Mouse (Mus musculus) kidney, adult 8-10 months (tissue): ENCODE measurements at regions not wholly inside any gene's neighbourhood (a gene's known extent, or its start where the extent isn't known, plus 50 kb on each side); places are given as distances from the start of the nearest gene placed in this dataset.
A peak's percentile ranks its signal among the peaks of the same experiment; 100 is the strongest.

ENCODE experiments used
- DNase-seq, 2 experiments: peaks; one replicate each; pipeline ENCODE4 v3.0.0; 2022

GRCm38 (mm10) chr5:132884130-132884529, 341.0 kb upstream of the Auts2 start:
- DNase-seq, result no peak

- no peak for DNase-seq
These were observed 339.1 kb upstream of the Auts2 start for GRCm38 (mm10) chr5:132882291-132882690.

GRCm38 (mm10) chr5:132881170-132881569, 338.0 kb upstream of the Auts2 start:
- DNase-seq, result no peak

DNA sequence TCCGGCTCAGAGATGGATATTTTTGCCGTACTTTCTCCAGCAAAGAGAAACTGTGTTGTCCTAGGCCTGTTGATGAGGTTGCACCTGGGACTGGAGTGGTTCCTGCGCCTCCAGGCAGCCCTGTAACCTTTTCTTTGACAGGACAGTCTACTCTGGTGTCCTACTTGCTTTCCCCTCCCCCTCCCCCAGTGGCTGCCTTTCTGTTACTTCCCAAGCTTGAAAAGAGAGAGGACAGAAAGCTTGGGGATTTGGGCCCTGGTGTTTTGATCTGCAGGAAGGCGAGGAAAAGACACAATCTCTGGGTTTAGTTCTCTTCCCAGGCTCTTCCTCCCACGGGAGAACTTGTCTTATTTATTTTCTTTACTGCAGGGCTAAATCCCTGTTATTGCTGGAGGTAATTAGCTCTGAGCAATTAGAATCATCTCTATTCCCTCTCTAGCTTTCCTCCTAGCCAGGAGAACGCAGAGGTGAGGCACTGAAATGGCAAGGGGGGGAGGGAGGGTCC, 333.2 kb upstream of the Auts2 start:
- DNase-seq, result no peak

- no peak for DNase-seq
These were observed 315.8 kb upstream of the Auts2 start for GRCm38 (mm10) chr5:132858846-132859510.

DNA sequence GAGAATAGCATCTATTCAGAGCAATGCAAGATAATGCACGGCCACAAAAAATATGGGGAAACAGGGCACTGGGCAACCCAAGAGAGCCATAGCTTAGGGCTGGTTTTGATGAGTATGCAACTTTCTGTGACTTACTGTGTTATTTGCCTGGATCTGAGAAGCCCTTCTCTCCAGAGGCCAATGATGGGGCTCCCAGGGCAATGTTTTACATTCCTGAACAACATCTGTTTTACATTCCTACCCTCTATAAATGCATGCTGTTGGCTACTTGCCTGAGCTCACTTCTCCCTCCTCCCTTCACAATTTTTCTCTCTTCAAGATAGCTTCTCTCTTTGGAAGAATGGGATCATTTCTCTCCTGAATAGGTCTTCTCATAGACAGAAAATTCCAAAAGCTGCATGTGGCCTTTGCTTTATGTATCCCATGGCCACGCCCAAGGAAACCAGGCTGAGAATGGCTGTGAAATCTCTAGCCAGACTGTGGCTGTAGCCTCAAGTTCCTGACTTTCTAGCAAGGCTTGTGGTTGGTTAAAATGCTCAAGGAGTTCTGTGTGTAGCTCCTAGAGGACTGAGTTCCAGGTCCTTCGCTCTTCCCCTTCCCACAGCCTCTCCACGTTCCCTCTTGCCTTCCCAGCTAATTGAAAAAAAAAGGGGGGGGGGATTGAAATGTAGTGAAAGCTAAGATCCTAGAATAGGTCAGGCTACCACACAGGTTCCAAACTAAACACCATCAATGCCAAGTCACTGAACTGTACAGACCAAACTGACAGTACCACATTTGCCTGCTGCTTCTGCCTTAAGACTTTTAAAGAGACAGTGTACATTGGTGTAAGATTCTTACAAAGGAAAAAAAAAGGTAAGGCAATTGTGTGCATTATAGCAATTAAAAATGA, 312.7 kb upstream of the Auts2 start:
- DNase-seq, result peak in 1 of 2 experiments; percentile 7

GRCm38 (mm10) chr5:132850770-132851169, 307.6 kb upstream of the Auts2 start:
- DNase-seq, result no peak

DNA sequence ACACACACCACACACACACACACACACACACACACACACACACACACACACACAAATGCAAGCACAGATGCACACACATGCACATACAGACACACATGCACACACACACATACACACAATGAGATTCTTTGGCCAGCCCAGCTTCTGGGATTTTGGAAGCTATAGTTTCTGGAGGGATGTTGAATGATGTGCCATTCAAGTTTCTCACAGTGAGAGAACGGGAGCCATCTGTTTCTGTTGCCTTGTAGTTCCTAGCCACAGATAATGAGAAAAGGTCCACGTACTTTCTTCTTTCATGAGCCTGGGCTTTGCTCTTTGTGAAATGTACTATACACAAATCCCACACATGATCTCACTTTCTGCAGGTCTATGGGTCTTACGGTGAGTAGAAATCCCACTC, 304.9 kb upstream of the Auts2 start:
- DNase-seq, result no peak

DNA sequence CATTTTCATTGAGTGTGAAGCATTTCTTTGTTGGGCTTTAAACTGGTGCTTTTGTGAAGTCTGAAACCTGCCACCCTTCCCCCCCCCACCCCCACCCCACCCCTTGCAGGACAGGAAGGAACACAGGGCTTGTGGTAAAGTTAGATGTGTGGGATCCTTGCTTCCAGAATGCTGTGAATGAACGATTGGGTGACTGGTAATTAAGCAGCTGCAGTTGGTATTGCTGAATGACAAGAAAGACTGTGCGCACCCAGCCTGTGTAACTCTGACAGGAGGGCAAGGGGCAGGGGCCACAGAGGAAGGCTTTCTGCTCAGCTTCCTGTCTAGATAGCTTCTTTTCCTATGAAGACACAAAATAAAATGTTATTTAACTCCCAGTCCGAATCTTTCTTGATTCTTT, 300.1 kb upstream of the Auts2 start:
- DNase-seq, result no peak

- no peak for DNase-seq
These were observed 298.6 kb upstream of the Auts2 start for GRCm38 (mm10) chr5:132841794-132842193.

GRCm38 (mm10) chr5:132837420-132837819, 294.3 kb upstream of the Auts2 start:
- DNase-seq, result no peak

- DNase-seq, result no peak
These were observed 285.8 kb upstream of the Auts2 start for GRCm38 (mm10) chr5:132828993-132829392.

DNA sequence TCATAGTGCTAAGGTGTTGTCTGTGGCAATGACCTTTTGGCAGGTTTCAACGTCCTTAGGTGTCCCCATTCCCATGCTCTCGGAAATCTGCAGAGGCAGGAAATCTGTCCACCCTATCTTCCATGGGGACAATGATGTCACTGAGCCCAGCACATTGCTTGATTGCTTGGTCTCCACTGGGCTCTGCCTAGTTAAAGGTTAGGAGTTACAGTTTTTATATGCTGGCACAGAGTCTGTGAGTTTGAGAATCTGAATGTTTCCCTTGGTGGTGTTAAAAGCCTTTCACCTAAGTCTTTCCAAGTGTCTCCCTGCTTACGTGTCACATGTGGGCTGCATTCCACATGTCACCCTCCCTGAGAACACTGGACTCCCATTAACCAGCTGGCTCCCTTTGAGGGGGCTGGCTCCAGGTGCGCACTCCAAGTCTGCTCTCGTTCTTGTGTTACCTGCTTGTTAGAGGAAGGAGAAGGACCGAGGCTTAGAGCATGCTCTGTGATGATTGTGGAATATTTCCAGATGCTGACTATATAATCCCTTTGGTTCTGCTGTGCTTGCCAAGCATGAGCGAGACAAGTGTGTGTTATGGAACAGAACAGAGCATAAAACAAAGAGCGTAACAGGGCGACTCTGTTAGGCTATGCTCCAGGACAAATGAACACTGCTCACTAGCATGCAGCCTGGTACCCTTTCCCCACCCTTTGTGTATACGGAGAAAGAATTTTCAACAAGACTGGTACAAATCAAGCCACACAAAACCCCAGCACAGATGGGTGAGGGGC, 284.6 kb upstream of the Auts2 start:
- DNase-seq, result no peak

- DNase-seq, result no peak
These were observed 282.9 kb upstream of the Auts2 start for GRCm38 (mm10) chr5:132826009-132826408.

DNA sequence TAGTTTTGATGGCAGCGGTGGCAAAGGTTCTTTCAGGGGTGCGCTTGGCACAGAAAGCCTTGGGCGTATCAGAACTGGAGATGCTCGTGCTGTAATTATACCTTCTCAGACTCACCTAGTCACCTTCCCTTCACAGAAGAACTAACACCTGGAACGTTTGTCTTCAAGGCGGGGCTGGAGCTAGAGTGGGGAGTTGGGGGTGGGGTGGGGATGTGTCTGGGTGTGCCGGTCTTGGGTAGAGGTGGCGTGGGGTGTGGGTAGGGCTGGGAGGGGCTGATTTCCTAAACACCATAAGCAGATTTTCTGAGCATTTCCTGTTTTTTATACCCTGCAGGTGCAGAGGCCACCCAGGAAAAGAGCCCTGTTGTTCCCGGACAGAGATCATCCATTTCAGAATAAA, 274.5 kb upstream of the Auts2 start:
- DNase-seq, result no peak

- no peak for DNase-seq
These were observed 266.0 kb upstream of the Auts2 start for GRCm38 (mm10) chr5:132809181-132809580.

DNA sequence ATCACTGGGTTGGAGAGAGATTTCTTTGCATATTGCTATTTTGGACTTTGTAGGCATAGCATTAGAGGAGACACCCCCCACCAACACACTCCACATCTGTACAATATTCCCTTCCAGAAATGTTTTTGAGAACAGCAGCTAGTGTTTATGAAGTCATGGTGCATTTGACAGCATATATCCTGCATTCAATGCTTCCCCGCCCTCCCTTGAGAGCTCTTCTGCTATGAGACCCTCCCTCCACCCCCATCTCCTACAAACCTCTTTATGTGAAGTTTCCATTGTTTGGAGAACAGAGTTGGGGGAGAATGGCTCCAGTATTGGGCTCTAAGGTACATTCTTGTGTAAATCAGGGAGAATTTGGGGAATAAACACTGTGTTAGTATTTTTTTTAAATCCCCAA, 252.9 kb upstream of the Auts2 start:
- no peak for DNase-seq

DNA sequence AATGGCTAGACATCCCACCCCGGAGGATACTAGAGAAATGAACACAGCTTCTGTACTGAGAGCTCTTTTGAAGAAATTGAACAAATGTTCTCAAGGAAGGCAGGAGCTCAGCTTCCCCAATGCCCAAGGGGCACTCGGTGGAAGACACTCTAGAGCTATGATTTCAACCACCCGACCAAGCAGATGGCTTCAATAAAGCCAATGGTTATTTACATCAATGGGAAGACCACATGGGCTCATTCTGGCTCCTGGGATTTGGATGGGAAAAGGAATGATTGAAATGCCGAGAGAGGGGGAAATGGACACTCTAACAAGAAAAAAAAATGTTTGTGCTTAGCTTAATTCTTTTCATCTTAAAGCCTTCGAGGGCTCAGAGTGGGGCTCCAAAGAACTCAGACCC, 249.3 kb upstream of the Auts2 start:
- DNase-seq, result no peak

DNA sequence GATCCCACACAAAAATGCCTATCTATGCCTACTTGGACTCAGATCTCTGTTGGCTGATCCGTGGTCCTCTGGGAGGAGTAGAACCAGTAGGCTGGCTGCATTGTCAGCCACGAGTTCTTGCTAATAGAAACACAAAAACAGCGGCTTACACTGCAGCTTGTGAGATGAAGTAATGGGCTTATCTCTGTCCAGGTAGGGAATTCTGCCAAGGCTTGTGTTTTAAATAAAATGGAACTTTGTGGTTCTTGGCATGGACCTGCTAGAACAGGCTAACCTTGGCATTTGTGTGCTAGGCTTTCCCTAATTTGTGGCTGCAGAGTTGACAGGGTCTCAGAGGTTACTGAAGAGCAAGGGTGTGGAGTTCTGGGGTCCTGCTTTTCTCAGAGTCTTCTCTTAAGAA, 242.1 kb upstream of the Auts2 start:
- no peak for DNase-seq

DNA sequence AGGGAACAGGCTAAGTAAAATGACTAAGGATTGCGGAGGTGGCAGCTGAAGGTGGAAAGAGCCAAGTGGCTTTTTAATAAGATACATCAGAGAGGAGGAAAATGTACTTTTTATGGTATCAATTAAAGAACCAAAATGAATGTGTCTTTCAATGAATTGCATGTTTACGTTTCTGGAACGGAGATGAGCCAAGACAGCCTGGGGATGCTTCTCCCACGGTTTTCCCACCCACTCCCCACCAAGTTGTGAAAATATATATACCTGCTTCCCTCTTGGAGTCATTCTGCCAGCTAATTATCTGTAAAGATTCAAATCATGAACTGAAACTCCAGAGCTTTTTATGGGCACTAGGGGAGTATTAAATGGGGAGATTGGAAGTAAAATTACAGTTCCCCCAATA, 241.6 kb upstream of the Auts2 start:
- no peak for DNase-seq

DNA sequence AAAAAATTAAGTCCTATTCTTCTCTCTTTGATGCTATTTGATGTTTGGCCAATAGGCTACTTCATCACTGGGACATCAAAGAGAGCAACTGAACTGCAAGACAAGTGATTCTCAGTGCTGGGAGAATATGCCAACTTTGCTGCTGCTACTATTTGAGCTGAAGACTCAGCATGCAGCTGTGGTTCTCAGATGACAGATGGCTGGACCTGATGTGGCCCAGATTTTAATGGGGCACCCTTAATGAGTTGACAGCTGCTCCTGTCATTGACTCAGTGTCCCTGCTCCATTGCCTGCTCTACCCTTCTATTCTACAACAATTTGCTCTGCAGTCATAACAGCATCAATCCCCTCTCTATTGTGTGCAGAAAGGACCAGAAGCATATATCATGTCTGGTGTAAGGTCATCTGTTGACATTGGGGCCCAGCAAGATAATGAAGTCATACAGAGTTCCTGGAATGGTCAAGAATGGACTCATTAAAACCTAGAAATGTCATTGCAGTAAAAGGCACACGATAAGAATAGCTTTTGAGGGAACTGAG, 231.1 kb upstream of the Auts2 start:
- DNase-seq, result no peak

- no peak for DNase-seq
These were observed 217.3 kb upstream of the Auts2 start for GRCm38 (mm10) chr5:132760396-132760795.

- DNase-seq, result no peak
These were observed 216.6 kb upstream of the Auts2 start for GRCm38 (mm10) chr5:132759751-132760150.
